Mouse (Mus musculus) c-Kit-positive CD71-negative TER-119-negative erythroid progenitor cells, embryonic 14.5 days (primary cell): ENCODE measurements around the gene Hspb11.

Source experiments
- DNase-seq: peaks from one replicate; pipeline ENCODE4 v3.0.0-alpha.2; 2013; ENCODE audit warnings: low read depth

Hspb11 gene

GRCm38 (mm10) chr4:107313690-107314478 is 60.5 kb downstream of the Hspb11 start, which contains the start of gene Yipf1:
Gene Yipf1 (plus strand): TSS chr4:107314363.
- DNase-seq = peak; percentile 84

GRCm38 (mm10) chr4:107314479-107314805 is 61.0 kb downstream of the Hspb11 start:
- DNase-seq = no peak

- DNase-seq = no peak
Observed at GRCm38 (mm10) chr4:107318646-107319045, 65.3 kb downstream of the Hspb11 start.

GRCm38 (mm10) chr4:107321041-107321440 is 67.6 kb downstream of the Hspb11 start:
- no peak for DNase-seq

- DNase-seq = no peak
Observed at GRCm38 (mm10) chr4:107323113-107323512, 69.7 kb downstream of the Hspb11 start.

- no peak for DNase-seq
Observed at GRCm38 (mm10) chr4:107328530-107328929, 75.1 kb downstream of the Hspb11 start.
